Mouse (Mus musculus): Measurements from ENCODE around the gene Ass1.

DNA sequence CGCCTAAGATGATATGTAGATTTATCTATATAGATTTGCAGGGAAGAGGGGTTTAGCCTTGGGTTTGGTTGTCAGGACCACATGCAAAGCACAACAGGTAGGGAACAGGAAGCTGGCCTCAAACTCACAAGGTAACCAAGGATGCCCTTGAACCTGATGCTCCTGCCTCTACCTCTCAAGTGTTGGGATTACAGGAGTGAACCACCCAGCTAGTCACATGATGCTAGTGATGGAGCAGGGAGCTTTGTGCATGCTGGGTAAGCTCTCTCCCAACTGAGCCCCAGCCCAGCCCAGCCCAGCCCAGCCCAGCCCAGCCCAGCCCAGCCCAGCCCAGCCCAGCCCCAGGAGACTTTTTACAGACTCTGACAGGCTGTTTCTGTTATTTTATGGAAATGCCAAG, 2.5 kb upstream of the Ass1 start:
- TF ChIP-seq CTCF (IDR thresholded peaks at IDR 0.05; ENCODE audit: borderline replicate concordance, insufficient read depth, low read length) (no peak), POLR2A (IDR thresholded peaks at IDR 0.05; ENCODE audit: low read depth, low read length) (no peak)
